Mouse (Mus musculus) urinary bladder, adult 2 months (tissue): Measurements from ENCODE around the gene Pid1. TPM values are rescaled to one million over a fixed set of nuclear protein-coding genes. Genes with fewer than 3 reads are reported as not detected.

Experiments used
- DNase-seq: peaks from one replicate; pipeline ENCODE4 v3.0.0; 2022; ENCODE audit warnings: low spot score
- polyA plus RNA-seq: library from polyadenylated mRNA; depleted of rRNA; stranded (reverse); fragments of >200 nt; gene quantifications from 2 replicates; pipeline ENCODE4 v1.2.3, GENCODE M21; 2012

Pid1 gene
- polyA plus RNA-seq, 1 experiment: 55.1 TPM

- DNase-seq: no peak
Measured at GRCm38 (mm10) chr1:84186756-84187437, 177.1 kb downstream of the Pid1 start.

- no peak for DNase-seq
Measured at GRCm38 (mm10) chr1:84177696-84178095, 186.3 kb downstream of the Pid1 start.

GRCm38 (mm10) chr1:84177033-84177432 is 186.9 kb downstream of the Pid1 start:
- no peak for DNase-seq

- no peak for DNase-seq
Measured at GRCm38 (mm10) chr1:84172941-84173340, 191.0 kb downstream of the Pid1 start.

GRCm38 (mm10) chr1:84157790-84158189 is 206.2 kb downstream of the Pid1 start:
- no peak for DNase-seq

GRCm38 (mm10) chr1:84155585-84155930 is 208.4 kb downstream of the Pid1 start:
- DNase-seq: no peak

GRCm38 (mm10) chr1:84154725-84155584 is 209.0 kb downstream of the Pid1 start:
- no peak for DNase-seq

GRCm38 (mm10) chr1:84153943-84154342 is 210.0 kb downstream of the Pid1 start:
- no peak for DNase-seq

GRCm38 (mm10) chr1:84141561-84141960 is 222.4 kb downstream of the Pid1 start:
- no peak for DNase-seq

GRCm38 (mm10) chr1:84132451-84132850 is 231.5 kb downstream of the Pid1 start:
- no peak for DNase-seq

GRCm38 (mm10) chr1:84131799-84132198 is 232.2 kb downstream of the Pid1 start:
- DNase-seq: no peak

GRCm38 (mm10) chr1:84128510-84128909 is 235.5 kb downstream of the Pid1 start:
- no peak for DNase-seq

- DNase-seq: no peak
Measured at GRCm38 (mm10) chr1:84119306-84119705, 244.7 kb downstream of the Pid1 start.

GRCm38 (mm10) chr1:84106756-84107155 is 257.2 kb downstream of the Pid1 start:
- DNase-seq: no peak

- no peak for DNase-seq
Measured at GRCm38 (mm10) chr1:84102052-84102451, 261.9 kb downstream of the Pid1 start.

- no peak for DNase-seq
Measured at GRCm38 (mm10) chr1:84097398-84097797, 266.6 kb downstream of the Pid1 start.

GRCm38 (mm10) chr1:84093291-84093690 is 270.7 kb downstream of the Pid1 start:
- no peak for DNase-seq

- no peak for DNase-seq
Measured at GRCm38 (mm10) chr1:84089664-84090063, 274.3 kb downstream of the Pid1 start.

- no peak for DNase-seq
Measured at GRCm38 (mm10) chr1:84087957-84088356, 276.0 kb downstream of the Pid1 start.

- no peak for DNase-seq
Measured at GRCm38 (mm10) chr1:84087325-84087724, 276.7 kb downstream of the Pid1 start.

GRCm38 (mm10) chr1:84086486-84086885 is 277.5 kb downstream of the Pid1 start:
- no peak for DNase-seq

- no peak for DNase-seq
Measured at GRCm38 (mm10) chr1:84085361-84085760, 278.6 kb downstream of the Pid1 start.

- no peak for DNase-seq
Measured at GRCm38 (mm10) chr1:84079566-84079965, 284.4 kb downstream of the Pid1 start.
